Mouse (Mus musculus): ENCODE results near the gene Tmem132c. TPM values are rescaled to one million over a fixed set of nuclear protein-coding genes. Genes with fewer than 3 reads are reported as not detected.

The Tmem132c gene
- polyA plus RNA-seq, 1 experiment = not detected

DNA sequence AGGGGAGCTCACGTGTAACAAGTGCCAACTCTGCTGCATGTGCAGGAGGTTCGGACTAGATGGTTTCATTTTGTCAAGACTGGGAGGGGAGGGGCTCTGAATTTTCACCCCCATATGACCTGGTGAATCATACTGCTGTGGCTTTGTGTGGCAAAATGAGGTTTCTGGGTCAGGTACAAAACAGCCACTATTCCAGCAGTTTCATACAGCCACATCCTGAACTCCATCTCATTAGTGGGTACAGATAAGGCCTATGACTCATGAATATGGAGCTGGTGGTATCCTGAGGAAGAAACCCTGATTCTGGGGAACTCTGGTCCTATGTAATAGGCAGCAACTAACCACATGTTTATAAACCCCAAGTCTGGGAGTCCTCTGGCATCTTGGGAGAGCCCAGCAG lies 295.9 kb downstream of the Tmem132c start:
- Histone ChIP-seq H3ac (ENCODE audit: control insufficient read depth, insufficient read length) (no peak overlapping the region), H3K79me2 (ENCODE audit: control insufficient read depth, insufficient read depth) (no peaks in the 10 kb centered on the region), H3K36me3 (ENCODE audit: control insufficient read depth, insufficient read depth) (no peaks in the 10 kb centered on the region), H3K4me3 (no peak overlapping the region), H3K27me3 (ENCODE audit: control insufficient read depth, insufficient read depth, insufficient read length) (no peaks in the 10 kb centered on the region), H3K4me2 (ENCODE audit: low read depth) (peak overlapping the region; percentile 58)
- TF ChIP-seq MYOG (IDR thresholded peaks at IDR 0.05; ENCODE audit: control insufficient read depth in 1 of 3, insufficient read depth in 1 of 3, insufficient read length in 2 of 3, low read depth in 2 of 3) = no peak
- TF ChIP-seq TCF12 (IDR thresholded peaks at IDR 0.05; ENCODE audit: insufficient read depth, poor library complexity, severe bottlenecking) = no peak
- no peak for TF ChIP-seq REST (IDR thresholded peaks at IDR 0.05; ENCODE audit: insufficient read depth, insufficient read length)
- no peak for TF ChIP-seq POLR2A (IDR thresholded peaks at IDR 0.05; ENCODE audit: insufficient read length, low read depth)
- TF ChIP-seq USF1 (IDR thresholded peaks at IDR 0.05; ENCODE audit: low read depth) = no peak

GRCm38 (mm10) chr5:127546585-127546991 lies 305.0 kb downstream of the Tmem132c start:
- Histone ChIP-seq H3K36me3 (ENCODE audit: control insufficient read depth, insufficient read depth) (no peaks in the 10 kb centered on the region), H3K79me2 (ENCODE audit: control insufficient read depth, insufficient read depth) (no peaks in the 10 kb centered on the region), H3K4me2 (ENCODE audit: low read depth) (no peak overlapping the region), H3K4me3 (no peak overlapping the region), H3K27me3 (ENCODE audit: control insufficient read depth, insufficient read depth, insufficient read length) (no peaks in the 10 kb centered on the region), H3ac (ENCODE audit: control insufficient read depth, insufficient read length) (no peak overlapping the region)
- no peak for TF ChIP-seq MYOD1 (IDR thresholded peaks at IDR 0.05; ENCODE audit: control insufficient read depth in 1 of 3, insufficient read length in 2 of 3, low read depth in 2 of 3)
- TF ChIP-seq MAX (IDR thresholded peaks at IDR 0.05; ENCODE audit: low read depth) = no peak
- TF ChIP-seq POLR2AphosphoS2 (IDR thresholded peaks at IDR 0.05; ENCODE audit: insufficient read length, low read depth) = no peak
- TF ChIP-seq POLR2A (IDR thresholded peaks at IDR 0.05; ENCODE audit: insufficient read length, low read depth) = no peak
- TF ChIP-seq E2F4 (IDR thresholded peaks at IDR 0.05; ENCODE audit: insufficient read depth) = no peak
- TF ChIP-seq USF1 (IDR thresholded peaks at IDR 0.05; ENCODE audit: low read depth) = no peak
- no peak for TF ChIP-seq TCF3 (IDR thresholded peaks at IDR 0.05; ENCODE audit: insufficient read length, low read depth)
- no peak for TF ChIP-seq REST (IDR thresholded peaks at IDR 0.05; ENCODE audit: insufficient read depth, insufficient read length)
- no peak for TF ChIP-seq MYOG (IDR thresholded peaks at IDR 0.05; ENCODE audit: control insufficient read depth in 1 of 3, insufficient read depth in 1 of 3, insufficient read length in 2 of 3, low read depth in 2 of 3)
- TF ChIP-seq CEBPB (IDR thresholded peaks at IDR 0.05; ENCODE audit: insufficient read depth, poor library complexity, severe bottlenecking) = no peak
- no peak for TF ChIP-seq SRF (IDR thresholded peaks at IDR 0.05; ENCODE audit: control insufficient read depth, insufficient read length, low read depth)
- TF ChIP-seq TCF12 (IDR thresholded peaks at IDR 0.05; ENCODE audit: insufficient read depth, poor library complexity, severe bottlenecking) = no peak

GRCm38 (mm10) chr5:127548136-127548535 lies 306.5 kb downstream of the Tmem132c start:
- H3K36me3 ChIP-seq (ENCODE audit: control insufficient read depth, insufficient read depth) = no peaks in the 10 kb centered on the region
- no peak overlapping the region for H3K4me2 ChIP-seq (ENCODE audit: low read depth)
- no peak for TF ChIP-seq REST (IDR thresholded peaks at IDR 0.05; ENCODE audit: insufficient read depth, insufficient read length)
- no peak for TF ChIP-seq TCF3 (IDR thresholded peaks at IDR 0.05; ENCODE audit: insufficient read length, low read depth)
- TF ChIP-seq SRF (IDR thresholded peaks at IDR 0.05; ENCODE audit: control insufficient read depth, insufficient read length, low read depth) = no peak
- no peak for TF ChIP-seq E2F4 (IDR thresholded peaks at IDR 0.05; ENCODE audit: insufficient read depth)
- H3K27me3 ChIP-seq (ENCODE audit: control insufficient read depth, insufficient read depth, insufficient read length) = no peaks in the 10 kb centered on the region
- H3K79me2 ChIP-seq (ENCODE audit: control insufficient read depth, insufficient read depth) = no peaks in the 10 kb centered on the region
- H3K4me3 ChIP-seq = no peak overlapping the region
- H3ac ChIP-seq (ENCODE audit: control insufficient read depth, insufficient read length) = no peak overlapping the region

GRCm38 (mm10) chr5:127561086-127561485 lies 319.5 kb downstream of the Tmem132c start:
- no peak for TF ChIP-seq E2F4 (IDR thresholded peaks at IDR 0.05; ENCODE audit: insufficient read depth)
- TF ChIP-seq MYOD1 (IDR thresholded peaks at IDR 0.05; ENCODE audit: control insufficient read depth in 1 of 3, insufficient read length in 2 of 3, low read depth in 2 of 3) = no peak
- no peak for TF ChIP-seq MYOG (IDR thresholded peaks at IDR 0.05; ENCODE audit: control insufficient read depth in 1 of 3, insufficient read depth in 1 of 3, insufficient read length in 2 of 3, low read depth in 2 of 3)
- no peak for TF ChIP-seq TCF3 (IDR thresholded peaks at IDR 0.05; ENCODE audit: insufficient read length, low read depth)
- no peak for TF ChIP-seq CEBPB (IDR thresholded peaks at IDR 0.05; ENCODE audit: insufficient read depth, poor library complexity, severe bottlenecking)
- no peak for TF ChIP-seq REST (IDR thresholded peaks at IDR 0.05; ENCODE audit: insufficient read depth, insufficient read length)
- TF ChIP-seq SRF (IDR thresholded peaks at IDR 0.05; ENCODE audit: control insufficient read depth, insufficient read length, low read depth) = no peak
- TF ChIP-seq POLR2AphosphoS2 (IDR thresholded peaks at IDR 0.05; ENCODE audit: insufficient read length, low read depth) = no peak
- no peak for TF ChIP-seq TCF12 (IDR thresholded peaks at IDR 0.05; ENCODE audit: insufficient read depth, poor library complexity, severe bottlenecking)
- no peak for TF ChIP-seq POLR2A (IDR thresholded peaks at IDR 0.05; ENCODE audit: insufficient read length, low read depth)
- no peak for TF ChIP-seq MAX (IDR thresholded peaks at IDR 0.05; ENCODE audit: low read depth)
- TF ChIP-seq USF1 (IDR thresholded peaks at IDR 0.05; ENCODE audit: low read depth) = no peak

GRCm38 (mm10) chr5:127567165-127567741 lies 325.6 kb downstream of the Tmem132c start:
- Histone ChIP-seq H3K4me3 (no peak overlapping the region), H3K79me2 (ENCODE audit: control insufficient read depth, insufficient read depth) (no peaks in the 10 kb centered on the region), H3K4me2 (ENCODE audit: low read depth) (no peak overlapping the region), H3K36me3 (ENCODE audit: control insufficient read depth, insufficient read depth) (no peaks in the 10 kb centered on the region), H3K27me3 (ENCODE audit: control insufficient read depth, insufficient read depth, insufficient read length) (no peaks in the 10 kb centered on the region), H3ac (ENCODE audit: control insufficient read depth, insufficient read length) (no peak overlapping the region)
- no peak for TF ChIP-seq E2F4 (IDR thresholded peaks at IDR 0.05; ENCODE audit: insufficient read depth)
- no peak for TF ChIP-seq POLR2A (IDR thresholded peaks at IDR 0.05; ENCODE audit: insufficient read length, low read depth)
- TF ChIP-seq TCF3 (IDR thresholded peaks at IDR 0.05; ENCODE audit: insufficient read length, low read depth) = no peak
- TF ChIP-seq POLR2AphosphoS2 (IDR thresholded peaks at IDR 0.05; ENCODE audit: insufficient read length, low read depth) = no peak
- TF ChIP-seq MYOG (IDR thresholded peaks at IDR 0.05; ENCODE audit: control insufficient read depth in 1 of 3, insufficient read depth in 1 of 3, insufficient read length in 2 of 3, low read depth in 2 of 3) = no peak
- no peak for TF ChIP-seq USF1 (IDR thresholded peaks at IDR 0.05; ENCODE audit: low read depth)
- no peak for TF ChIP-seq CEBPB (IDR thresholded peaks at IDR 0.05; ENCODE audit: insufficient read depth, poor library complexity, severe bottlenecking)
- TF ChIP-seq MAX (IDR thresholded peaks at IDR 0.05; ENCODE audit: low read depth) = no peak
- no peak for TF ChIP-seq SRF (IDR thresholded peaks at IDR 0.05; ENCODE audit: control insufficient read depth, insufficient read length, low read depth)
- TF ChIP-seq TCF12 (IDR thresholded peaks at IDR 0.05; ENCODE audit: insufficient read depth, poor library complexity, severe bottlenecking) = no peak
- no peak for TF ChIP-seq MYOD1 (IDR thresholded peaks at IDR 0.05; ENCODE audit: control insufficient read depth in 1 of 3, insufficient read length in 2 of 3, low read depth in 2 of 3)
- no peak for TF ChIP-seq REST (IDR thresholded peaks at IDR 0.05; ENCODE audit: insufficient read depth, insufficient read length)

More at GRCm38 (mm10) chr5:127561086-127561485, 319.5 kb downstream of the Tmem132c start:
- Histone ChIP-seq H3ac (ENCODE audit: control insufficient read depth, insufficient read length) (no peak overlapping the region), H3K4me3 (no peak overlapping the region), H3K4me2 (ENCODE audit: low read depth) (no peak overlapping the region), H3K36me3 (ENCODE audit: control insufficient read depth, insufficient read depth) (no peaks in the 10 kb centered on the region), H3K27me3 (ENCODE audit: control insufficient read depth, insufficient read depth, insufficient read length) (no peaks in the 10 kb centered on the region), H3K79me2 (ENCODE audit: control insufficient read depth, insufficient read depth) (no peaks in the 10 kb centered on the region)

Data from myocyte (in vitro differentiated cells).